Mouse (Mus musculus): ENCODE measurements around the gene E330034G19Rik. TPM values are rescaled to one million over a fixed set of nuclear protein-coding genes. Genes with fewer than 3 reads are reported as not detected.

The E330034G19Rik gene
- polyA plus RNA-seq (2014; fragmentation: Nextera tagmentation; extraction: Ambion mirVana), result not detected in 2 replicates

DNA sequence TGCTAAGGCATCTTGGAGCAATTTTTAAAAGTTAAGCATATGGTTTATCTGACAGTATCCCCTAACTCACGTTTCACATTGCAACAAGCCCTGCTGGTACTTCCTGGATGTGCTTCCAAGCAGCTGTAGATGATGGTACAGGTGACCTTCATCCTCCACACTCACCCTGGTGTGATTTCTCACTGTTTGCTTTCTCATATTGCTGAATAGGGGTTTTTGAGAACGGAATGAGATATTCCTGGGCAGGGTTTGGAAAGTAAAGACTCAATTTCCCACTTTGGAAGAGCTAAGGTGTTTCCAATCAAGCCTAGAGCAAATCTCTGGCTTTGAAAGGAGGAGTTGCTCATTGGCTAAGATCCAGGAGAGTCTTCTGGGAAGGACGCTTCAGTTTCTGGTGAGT, at the start of gene E330034G19Rik:
Gene E330034G19Rik (plus strand): TSS at position 301 of the 400 bp plus-strand sequence.
- Histone ChIP-seq H3K4me3 (ENCODE audit: low read depth, low read length) (no peak within 1 kb of the TSS), H3K4me2 (no peak within 1 kb of the TSS), H3K4me1 (ENCODE audit: control insufficient read depth, insufficient read depth, low read length) (no peaks in the 10 kb centered on the region), H3K27ac (ENCODE audit: low read depth, low read length) (no peak within 1 kb of the TSS), H3K9me3 (ENCODE audit: control insufficient read depth, low read length) (no peaks in the 10 kb centered on the region), H3K9ac (ENCODE audit: low read length) (no peak within 1 kb of the TSS), H3K27me3 (ENCODE audit: control insufficient read depth, insufficient read depth, low read length) (no peaks in the 10 kb centered on the region), H3K36me3 (ENCODE audit: control insufficient read depth, insufficient read depth, low read length) (no peaks in the 10 kb centered on the region)
- ATAC-seq (ENCODE audit: low FRiP score) (no peak), DNase-seq (ENCODE audit: low spot score, missing footprints) (no peak)
- WGBS, result 58% methylated on average over 3 of the region's 3 CpGs

DNA sequence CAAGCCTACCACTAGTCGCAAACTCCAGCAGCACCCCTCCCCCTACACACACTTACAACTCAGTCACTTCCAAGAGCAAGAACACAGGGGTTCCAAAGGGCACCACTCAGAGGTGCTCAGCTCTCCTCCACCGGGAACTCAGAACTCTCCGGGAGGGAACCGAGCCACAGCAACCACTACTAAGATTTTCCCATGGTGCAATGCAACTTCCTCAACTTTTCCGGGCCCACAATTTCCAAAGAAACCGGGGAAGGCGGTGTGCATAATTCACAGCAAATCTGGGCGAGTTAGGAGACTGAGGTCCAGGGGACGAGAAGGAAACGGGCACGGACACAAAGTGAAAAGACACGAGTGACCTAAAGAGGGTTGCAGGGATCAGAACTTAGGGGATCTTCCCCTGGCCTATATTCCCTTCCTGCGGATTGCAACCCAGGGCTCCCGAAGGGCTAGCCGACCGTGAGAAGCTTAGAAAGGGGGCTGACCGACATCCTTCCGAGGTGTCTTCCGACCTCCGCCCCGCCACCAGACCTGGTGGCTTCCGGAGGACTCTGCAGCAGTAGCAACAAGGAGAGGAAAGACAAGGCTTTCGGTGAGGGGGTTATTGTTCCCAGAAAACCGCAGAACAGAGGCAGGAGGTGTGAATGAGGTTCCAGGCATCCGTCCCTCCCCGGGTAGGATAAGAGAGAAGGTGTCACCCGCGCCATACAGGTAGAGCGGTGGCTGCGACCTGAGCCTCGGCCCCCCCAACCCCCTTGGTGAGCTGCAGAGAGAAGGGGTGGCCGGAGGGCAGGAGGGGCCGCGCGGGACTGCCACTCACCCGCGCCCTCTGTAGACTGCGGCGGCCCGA, 48.5 kb upstream of the E330034G19Rik start:
- 0% methylated on average over 37 of the region's 40 CpGs for whole genome bisulfite sequencing
- Histone ChIP-seq H3K27ac (ENCODE audit: low read depth, low read length) (peak overlapping the region; percentile 73), H3K9me3 (ENCODE audit: control insufficient read depth, low read length) (no peaks in the 10 kb centered on the region), H3K4me1 (ENCODE audit: control insufficient read depth, insufficient read depth, low read length) (peaks cover 3% of the 10 kb centered on the region; the same call in 1 of the 2 replicates), H3K4me2 (peak overlapping the region; percentile 96), H3K36me3 (ENCODE audit: control insufficient read depth, insufficient read depth, low read length) (no peaks in the 10 kb centered on the region), H3K9ac (ENCODE audit: low read length) (peak overlapping the region; percentile 95), H3K27me3 (ENCODE audit: control insufficient read depth, insufficient read depth, low read length) (no peaks in the 10 kb centered on the region), H3K4me3 (ENCODE audit: low read depth, low read length) (peak overlapping the region; percentile 83)
- DNase-seq (ENCODE audit: low spot score, missing footprints) (peak; percentile 96), ATAC-seq (ENCODE audit: low FRiP score) (peak; percentile 31; the same call in 1 of the 2 replicates)

DNA sequence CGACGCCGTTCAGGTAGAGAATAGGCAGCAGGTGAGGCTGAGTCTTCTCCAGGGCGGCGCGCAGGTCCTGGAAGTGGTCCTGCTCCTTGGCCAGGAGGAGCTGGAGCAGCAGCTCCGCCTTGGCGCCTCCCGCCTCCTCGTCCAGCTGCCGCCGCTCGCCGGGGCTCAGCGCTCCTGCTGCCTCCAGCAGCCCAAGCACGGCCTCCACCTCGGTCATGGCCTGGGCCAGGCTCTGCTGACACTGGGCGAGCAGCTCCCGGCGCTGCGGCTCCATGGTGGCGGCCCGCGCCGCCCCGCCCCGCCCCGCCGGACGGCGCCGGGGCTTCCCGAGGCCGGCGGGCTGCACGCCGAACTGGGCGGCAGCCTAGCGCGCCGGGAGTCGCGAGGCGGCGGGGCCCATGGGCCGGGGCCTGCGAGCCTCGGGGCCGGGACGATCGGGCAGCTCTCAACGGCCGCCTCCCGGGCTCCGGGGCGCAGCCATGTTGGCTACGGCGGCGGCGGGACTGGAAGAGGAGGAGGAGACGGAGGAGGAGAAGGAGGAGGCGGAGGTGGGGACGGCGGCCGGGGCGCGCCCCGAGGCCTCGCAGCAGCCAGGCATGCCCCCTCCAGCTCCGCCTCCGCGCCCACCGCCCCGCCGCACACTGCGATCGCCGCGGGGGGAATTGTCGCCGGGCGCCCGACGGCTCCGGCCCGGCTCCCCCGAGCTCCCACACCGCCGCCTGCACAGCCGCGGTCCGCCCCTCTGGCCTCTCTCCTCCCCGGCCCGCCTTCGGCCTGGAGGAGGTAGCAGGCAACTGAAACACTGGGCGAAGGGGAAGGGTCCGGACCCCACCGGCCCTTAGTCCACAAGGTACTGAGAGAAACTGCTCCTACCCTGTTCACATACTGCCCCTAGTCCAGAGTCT, 47.6 kb upstream of the E330034G19Rik start, which contains the start of gene Dlg5:
Gene Dlg5 (minus strand): TSS at position 744 of the 905 bp plus-strand sequence.
- Histone ChIP-seq H3K4me1 (ENCODE audit: control insufficient read depth, insufficient read depth, low read length) (peaks cover 3% of the 10 kb centered on the region; the same call in 1 of the 2 replicates), H3K9ac (ENCODE audit: low read length) (peak within 1 kb of the TSS; percentile 95), H3K27ac (ENCODE audit: low read depth, low read length) (peak within 1 kb of the TSS; percentile 73), H3K4me2 (peak within 1 kb of the TSS; percentile 96), H3K4me3 (ENCODE audit: low read depth, low read length) (peak within 1 kb of the TSS; percentile 83), H3K27me3 (ENCODE audit: control insufficient read depth, insufficient read depth, low read length) (no peaks in the 10 kb centered on the region), H3K9me3 (ENCODE audit: control insufficient read depth, low read length) (no peaks in the 10 kb centered on the region), H3K36me3 (ENCODE audit: control insufficient read depth, insufficient read depth, low read length) (no peaks in the 10 kb centered on the region)
- WGBS, result under 1% methylated on average over 65 of the region's 98 CpGs
- peak; percentile 90 for ATAC-seq (ENCODE audit: low FRiP score)
- peak; percentile 95 for DNase-seq (ENCODE audit: low spot score, missing footprints)

DNA sequence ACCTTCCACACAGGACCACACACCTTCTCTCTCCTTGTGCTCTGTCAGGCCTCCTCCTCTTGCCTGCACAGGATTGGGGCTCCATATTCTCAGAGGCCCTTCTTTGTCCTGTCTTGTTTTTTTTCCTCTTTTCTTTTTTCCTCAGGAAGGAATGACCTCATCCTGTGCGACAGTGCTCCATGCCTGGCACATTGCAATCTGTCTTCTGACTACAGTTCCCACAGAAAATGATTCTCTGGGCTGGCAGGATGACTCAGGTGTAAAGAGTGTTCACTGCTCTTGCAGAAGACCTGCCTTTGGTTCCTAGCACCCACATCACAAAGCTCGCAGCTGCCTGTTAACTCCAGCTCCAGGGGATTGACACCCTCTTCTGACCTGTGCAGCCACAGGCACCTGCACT, 43.1 kb upstream of the E330034G19Rik start:
- H3K36me3 ChIP-seq (ENCODE audit: control insufficient read depth, insufficient read depth, low read length), result no peaks in the 10 kb centered on the region
- H3K9ac ChIP-seq (ENCODE audit: low read length), result no peak overlapping the region
- no peak overlapping the region for H3K4me3 ChIP-seq (ENCODE audit: low read depth, low read length)
- ATAC-seq (ENCODE audit: low FRiP score) (no peak), DNase-seq (ENCODE audit: low spot score, missing footprints) (no peak)
- H3K4me2 ChIP-seq, result no peak overlapping the region
- no peaks in the 10 kb centered on the region for H3K9me3 ChIP-seq (ENCODE audit: control insufficient read depth, low read length)
- H3K27ac ChIP-seq (ENCODE audit: low read depth, low read length), result no peak overlapping the region
- H3K27me3 ChIP-seq (ENCODE audit: control insufficient read depth, insufficient read depth, low read length), result no peaks in the 10 kb centered on the region
- 87% methylated on average over 2 of the region's 2 CpGs for WGBS
- H3K4me1 ChIP-seq (ENCODE audit: control insufficient read depth, insufficient read depth, low read length), result peaks cover 8% of the 10 kb centered on the region

DNA sequence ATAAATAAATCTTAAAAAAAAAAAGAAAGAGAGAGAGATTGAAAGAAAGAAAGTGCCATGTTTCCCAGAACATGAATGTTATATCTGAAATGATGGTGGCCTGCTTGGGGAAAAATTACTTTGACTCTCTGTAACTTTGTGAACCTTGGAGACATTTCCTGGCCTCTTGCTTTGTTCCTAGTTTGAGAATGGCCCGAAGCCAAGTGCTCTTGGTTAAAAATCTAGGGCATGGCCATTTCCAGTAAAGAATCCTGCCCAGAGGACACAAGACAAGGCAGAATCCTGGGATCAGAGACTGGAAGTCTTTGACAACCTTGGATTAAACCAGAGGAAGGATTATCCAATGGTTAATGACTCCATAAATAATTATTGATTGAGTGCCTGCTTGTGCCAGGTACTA, 41.7 kb upstream of the E330034G19Rik start:
- no peaks in the 10 kb centered on the region for H3K9me3 ChIP-seq (ENCODE audit: control insufficient read depth, low read length)
- H3K4me3 ChIP-seq (ENCODE audit: low read depth, low read length), result no peak overlapping the region
- ATAC-seq (ENCODE audit: low FRiP score) (no peak), DNase-seq (ENCODE audit: low spot score, missing footprints) (no peak)
- H3K9ac ChIP-seq (ENCODE audit: low read length), result no peak overlapping the region
- H3K27me3 ChIP-seq (ENCODE audit: control insufficient read depth, insufficient read depth, low read length), result no peaks in the 10 kb centered on the region
- peaks cover 8% of the 10 kb centered on the region for H3K4me1 ChIP-seq (ENCODE audit: control insufficient read depth, insufficient read depth, low read length)
- H3K27ac ChIP-seq (ENCODE audit: low read depth, low read length), result no peak overlapping the region
- H3K4me2 ChIP-seq, result no peak overlapping the region
- H3K36me3 ChIP-seq (ENCODE audit: control insufficient read depth, insufficient read depth, low read length), result no peaks in the 10 kb centered on the region
- 77% methylated on average over 1 of the region's 1 CpGs for WGBS

DNA sequence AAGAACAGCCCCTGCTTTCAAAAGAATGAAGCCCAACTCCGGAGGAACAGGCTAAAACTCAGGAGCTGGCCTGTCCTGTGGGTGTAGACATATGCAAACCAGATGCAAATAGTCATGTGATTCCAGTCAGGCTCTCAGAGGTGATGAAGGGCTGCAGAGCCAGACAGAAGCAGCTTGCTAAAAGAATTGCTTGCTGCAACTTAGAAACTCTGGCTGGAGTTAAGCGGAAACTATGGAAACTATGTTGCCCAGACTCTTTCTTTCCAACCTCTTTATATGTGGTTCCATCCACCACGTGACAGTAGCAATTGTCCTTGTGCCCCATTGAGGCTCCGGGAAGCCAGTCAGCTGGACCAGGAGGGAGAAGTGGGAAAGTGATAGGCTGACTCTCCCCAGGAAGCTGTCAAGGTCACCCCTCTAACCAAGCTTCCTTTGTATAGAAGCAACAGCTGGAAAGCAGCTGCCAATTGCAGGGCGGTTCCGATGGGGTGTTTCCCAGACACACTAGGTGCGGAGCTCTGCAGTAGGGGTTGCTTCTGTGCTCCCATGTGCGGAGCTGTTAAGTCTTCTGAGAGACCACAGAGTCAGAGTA, 39.3 kb upstream of the E330034G19Rik start:
- no peak overlapping the region for H3K9ac ChIP-seq (ENCODE audit: low read length)
- H3K4me2 ChIP-seq, result peak overlapping the region; percentile 1; the same call in 1 of the 2 replicates
- DNase-seq (ENCODE audit: low spot score, missing footprints), result peak; percentile 89
- H3K27me3 ChIP-seq (ENCODE audit: control insufficient read depth, insufficient read depth, low read length), result no peaks in the 10 kb centered on the region
- peaks cover 8% of the 10 kb centered on the region for H3K4me1 ChIP-seq (ENCODE audit: control insufficient read depth, insufficient read depth, low read length)
- H3K27ac ChIP-seq (ENCODE audit: low read depth, low read length), result peak overlapping the region; percentile 40
- no peak overlapping the region for H3K4me3 ChIP-seq (ENCODE audit: low read depth, low read length)
- WGBS, result 6% methylated on average over 8 of the region's 8 CpGs
- ATAC-seq (ENCODE audit: low FRiP score), result peak; percentile 79; the same call in 1 of the 2 replicates
- H3K9me3 ChIP-seq (ENCODE audit: control insufficient read depth, low read length), result no peaks in the 10 kb centered on the region
- H3K36me3 ChIP-seq (ENCODE audit: control insufficient read depth, insufficient read depth, low read length), result no peaks in the 10 kb centered on the region

DNA sequence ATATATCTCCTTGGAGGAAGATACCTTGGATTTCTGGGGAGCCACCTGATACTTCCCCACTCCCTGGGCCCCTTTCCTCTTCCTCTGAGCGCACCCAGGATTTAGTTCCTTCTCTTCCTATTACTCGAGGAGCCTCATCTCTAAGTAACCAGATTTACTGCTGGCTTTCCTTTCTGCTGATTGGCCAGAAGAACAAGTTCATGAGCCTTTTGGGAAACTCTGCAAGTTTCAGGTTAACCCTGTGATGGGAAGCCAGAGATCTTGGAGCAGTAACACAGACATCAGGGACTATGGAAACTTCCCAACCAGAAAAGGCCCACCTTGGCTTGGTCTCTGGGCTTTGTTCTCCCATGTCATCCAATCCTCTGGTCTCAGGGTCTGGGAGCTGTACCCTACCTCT, 37.1 kb upstream of the E330034G19Rik start:
- Histone ChIP-seq H3K27me3 (ENCODE audit: control insufficient read depth, insufficient read depth, low read length) (no peaks in the 10 kb centered on the region), H3K9ac (ENCODE audit: low read length) (no peak overlapping the region), H3K4me3 (ENCODE audit: low read depth, low read length) (no peak overlapping the region), H3K27ac (ENCODE audit: low read depth, low read length) (no peak overlapping the region), H3K9me3 (ENCODE audit: control insufficient read depth, low read length) (no peaks in the 10 kb centered on the region), H3K4me1 (ENCODE audit: control insufficient read depth, insufficient read depth, low read length) (peaks cover 8% of the 10 kb centered on the region), H3K36me3 (ENCODE audit: control insufficient read depth, insufficient read depth, low read length) (no peaks in the 10 kb centered on the region), H3K4me2 (no peak overlapping the region)
- no peak for ATAC-seq (ENCODE audit: low FRiP score)
- 64% methylated on average over 2 of the region's 2 CpGs for WGBS
- no peak for DNase-seq (ENCODE audit: low spot score, missing footprints)

DNA sequence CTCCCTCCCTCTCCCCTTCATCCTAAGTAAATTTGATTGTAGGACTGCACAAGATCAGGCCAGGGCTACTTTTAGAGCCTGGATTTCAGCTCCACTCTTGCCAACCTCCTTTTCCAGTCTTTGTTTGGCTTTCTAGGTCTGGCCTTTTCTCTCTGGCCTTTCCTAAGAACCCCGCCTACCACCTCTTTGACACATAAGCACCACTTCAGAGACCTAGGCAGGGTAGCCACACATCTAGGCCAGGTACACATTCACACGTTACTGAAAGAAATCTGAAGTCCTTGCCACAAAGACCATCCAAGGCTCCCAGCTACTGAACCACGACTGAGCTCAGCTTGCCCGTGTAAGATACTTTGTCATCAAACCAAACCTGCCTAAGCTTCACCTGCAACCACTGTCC, 32.6 kb upstream of the E330034G19Rik start:
- Histone ChIP-seq H3K4me1 (ENCODE audit: control insufficient read depth, insufficient read depth, low read length) (peaks cover 10% of the 10 kb centered on the region), H3K36me3 (ENCODE audit: control insufficient read depth, insufficient read depth, low read length) (no peaks in the 10 kb centered on the region), H3K9me3 (ENCODE audit: control insufficient read depth, low read length) (no peaks in the 10 kb centered on the region), H3K27me3 (ENCODE audit: control insufficient read depth, insufficient read depth, low read length) (no peaks in the 10 kb centered on the region), H3K4me2 (no peak overlapping the region), H3K4me3 (ENCODE audit: low read depth, low read length) (no peak overlapping the region), H3K9ac (ENCODE audit: low read length) (no peak overlapping the region), H3K27ac (ENCODE audit: low read depth, low read length) (no peak overlapping the region)
- DNase-seq (ENCODE audit: low spot score, missing footprints), result no peak
- WGBS, result 65% methylated on average over 4 of the region's 4 CpGs
- no peak for ATAC-seq (ENCODE audit: low FRiP score)

Measured in midbrain, embryonic 11.5 days (tissue).